Mouse (Mus musculus) embryonic facial prominence, embryonic 11.5 days (tissue): Measurements from ENCODE around the gene Olfr437. TPM values are rescaled to one million over a fixed set of nuclear protein-coding genes. Genes with fewer than 3 reads are reported as not detected.
"Not testable (repeated sequence)": the region's sequence is repeated elsewhere in the genome, so short reads cannot be mapped to it uniquely, and the experiment has no call there.

Source experiments
- ATAC-seq: fragments of 200-750 bp; cut with Nextera tagmentation; replicated peaks from 2 replicates; pipeline ENCODE4 v1.8.0; 2017; ENCODE audit warnings: low read depth; ENCODE audit not compliant: insufficient number of reproducible peaks, low FRiP score, low TSS enrichment
- DNase-seq: peaks from one replicate; pipeline ENCODE4 v3.0.0-alpha.2; 2015; ENCODE audit warnings: low spot score
- H3K27ac ChIP-seq: fragments of 300-500 bp; sonication (generic); replicated peaks from 2 replicates; pipeline ENCODE4 v1.5.1; 2014; ENCODE audit warnings: mild to moderate bottlenecking, low read depth, low read length, control low read depth
- H3K27me3 ChIP-seq: fragments of 300-500 bp; sonication (generic); 2 replicates; pipeline ENCODE4 v1.6.1; 2014; ENCODE audit warnings: mild to moderate bottlenecking, low read length, moderate library complexity, mixed read lengths; ENCODE audit not compliant: control insufficient read depth, insufficient read depth
- H3K36me3 ChIP-seq: fragments of 300-500 bp; sonication (generic); replicated peaks from 2 replicates; pipeline ENCODE4 v1.6.1; 2014; ENCODE audit warnings: low read depth, mild to moderate bottlenecking, low read length, moderate library complexity, mixed read lengths; ENCODE audit not compliant: control insufficient read depth, insufficient read depth
- H3K4me1 ChIP-seq: fragments of 300-500 bp; sonication (generic); 2 replicates; pipeline ENCODE4 v1.6.1; 2014; ENCODE audit warnings: low read length, mixed read lengths; ENCODE audit not compliant: control insufficient read depth, insufficient read depth
- H3K4me2 ChIP-seq: fragments of 300-500 bp; sonication (generic); 2 replicates; pipeline ENCODE4 v1.6.1; 2014; ENCODE audit warnings: low read depth, mild to moderate bottlenecking, control low read depth, low read length, moderate library complexity
- H3K4me3 ChIP-seq: fragments of 300-500 bp; sonication (generic); 2 replicates; pipeline ENCODE4 v1.5.1; 2014; ENCODE audit warnings: low read depth, low read length, control low read depth
- H3K9ac ChIP-seq: fragments of 300-500 bp; sonication (generic); replicated peaks from 2 replicates; pipeline ENCODE4 v1.6.1; 2014; ENCODE audit warnings: mild to moderate bottlenecking, control low read depth, low read length
- H3K9me3 ChIP-seq: fragments of 300-500 bp; sonication (generic); replicated peaks from 2 replicates; pipeline ENCODE4 v1.6.1; 2016; ENCODE audit warnings: mild to moderate bottlenecking, low read length, inconsistent platforms, mixed read lengths; ENCODE audit not compliant: control insufficient read depth
- WGBS: fragments of 180-500 bp; shearing (Covaris S2); extraction: QIAGEN DNeasy Blood & Tissue Kit; methylation state at CpG from one replicate; pipeline ENCODE4 v1.1.7; 2014; 5-methylcytosine and 5-hydroxymethylcytosine counted together
- polyA plus RNA-seq: library from polyadenylated mRNA; unstranded; fragments of >200 nt; fragmentation: Nextera tagmentation; extraction: Ambion mirVana; gene quantifications from 2 replicates; pipeline ENCODE4 v1.2.1, GENCODE M21; 2014

The Olfr437 gene
- not detected in 2 replicates for polyA plus RNA-seq

GRCm38 (mm10) chr6:43162982-43163381 is at the start of gene Olfr437:
Gene Olfr437, plus strand, starts transcription at chr6:43163282.
- Histone ChIP-seq H3K36me3 (no peaks in the 10 kb centered on the region), H3K9ac (no peak within 1 kb of the TSS), H3K27me3 (no peaks in the 10 kb centered on the region), H3K4me2 (no peak within 1 kb of the TSS), H3K4me3 (no peak within 1 kb of the TSS), H3K27ac (no peak within 1 kb of the TSS), H3K9me3 (no peaks in the 10 kb centered on the region), H3K4me1 (no peaks in the 10 kb centered on the region)
- no peak for DNase-seq
- no peak for ATAC-seq
- WGBS: 77% methylated on average over 3 of the region's 3 CpGs

GRCm38 (mm10) chr6:43146267-43146666 is 16.8 kb upstream of the Olfr437 start, which contains the start of gene Olfr237-ps1:
Gene Olfr237-ps1, plus strand, starts transcription at chr6:43146567.
- H3K4me1 ChIP-seq, H3K4me3 ChIP-seq, H3K27ac ChIP-seq, H3K36me3 ChIP-seq, H3K9ac ChIP-seq, ATAC-seq, DNase-seq, H3K9me3 ChIP-seq, H3K27me3 ChIP-seq, H3K4me2 ChIP-seq: not testable (repeated sequence)
- 89% methylated on average over 2 of the region's 2 CpGs for WGBS

GRCm38 (mm10) chr6:43159502-43159901 is 3.6 kb upstream of the Olfr437 start:
- ATAC-seq: no peak
- WGBS: 74% methylated on average over 1 of the region's 1 CpGs
- no peaks in the 10 kb centered on the region for H3K4me1 ChIP-seq

GRCm38 (mm10) chr6:43167246-43167645 is 4.2 kb downstream of the Olfr437 start:
- 97% methylated on average over 4 of the region's 4 CpGs for WGBS
- ATAC-seq (no peak), DNase-seq (no peak)
- Histone ChIP-seq H3K9me3 (no peaks in the 10 kb centered on the region), H3K27me3 (no peaks in the 10 kb centered on the region), H3K4me1 (no peaks in the 10 kb centered on the region), H3K36me3 (no peaks in the 10 kb centered on the region), H3K27ac (no peak overlapping the region), H3K9ac (no peak overlapping the region), H3K4me2 (no peak overlapping the region), H3K4me3 (no peak overlapping the region)

More at GRCm38 (mm10) chr6:43159502-43159901, 3.6 kb upstream of the Olfr437 start:
- H3K27ac ChIP-seq: no peak overlapping the region
- H3K4me2 ChIP-seq: no peak overlapping the region
- no peaks in the 10 kb centered on the region for H3K27me3 ChIP-seq
- no peaks in the 10 kb centered on the region for H3K36me3 ChIP-seq
- H3K4me3 ChIP-seq: no peak overlapping the region
- DNase-seq: no peak
- H3K9ac ChIP-seq: no peak overlapping the region
- H3K9me3 ChIP-seq: no peaks in the 10 kb centered on the region

- H3K27ac ChIP-seq: no peak within 1 kb of the TSS
- H3K9ac ChIP-seq: no peak within 1 kb of the TSS
- H3K27me3 ChIP-seq: no peaks in the 10 kb centered on the region
- DNase-seq (no peak), ATAC-seq (no peak)
- no peaks in the 10 kb centered on the region for H3K4me1 ChIP-seq
- 85% methylated on average over 4 of the region's 4 CpGs for WGBS
- no peak within 1 kb of the TSS for H3K4me3 ChIP-seq
- no peaks in the 10 kb centered on the region for H3K36me3 ChIP-seq
- no peaks in the 10 kb centered on the region for H3K9me3 ChIP-seq
- H3K4me2 ChIP-seq: no peak within 1 kb of the TSS
Observed at GRCm38 (mm10) chr6:43171840-43172239, 8.8 kb downstream of the Olfr437 start, which contains the start of gene Olfr13. Gene Olfr13, plus strand, starts transcription at chr6:43172140.

GRCm38 (mm10) chr6:43178129-43178528 is 15.0 kb downstream of the Olfr437 start:
- DNase-seq (no peak), ATAC-seq (no peak)
- no peak overlapping the region for H3K4me3 ChIP-seq
- H3K27me3 ChIP-seq: no peaks in the 10 kb centered on the region
- H3K36me3 ChIP-seq: no peaks in the 10 kb centered on the region
- 83% methylated on average over 1 of the region's 1 CpGs for WGBS
- H3K4me1 ChIP-seq: no peaks in the 10 kb centered on the region
- no peaks in the 10 kb centered on the region for H3K9me3 ChIP-seq
- no peak overlapping the region for H3K4me2 ChIP-seq
- no peak overlapping the region for H3K27ac ChIP-seq
- no peak overlapping the region for H3K9ac ChIP-seq

GRCm38 (mm10) chr6:43178584-43179501 is 15.8 kb downstream of the Olfr437 start:
- no peaks in the 10 kb centered on the region for H3K4me1 ChIP-seq
- no peak for ATAC-seq
- DNase-seq: no peak
- no peak overlapping the region for H3K4me2 ChIP-seq
- no peaks in the 10 kb centered on the region for H3K36me3 ChIP-seq
- no peak overlapping the region for H3K4me3 ChIP-seq
- no peak overlapping the region for H3K27ac ChIP-seq
- no peaks in the 10 kb centered on the region for H3K27me3 ChIP-seq
- no peaks in the 10 kb centered on the region for H3K9me3 ChIP-seq
- 73% methylated on average over 6 of the region's 6 CpGs for WGBS
- H3K9ac ChIP-seq: no peak overlapping the region

GRCm38 (mm10) chr6:43190986-43191385 is 27.9 kb downstream of the Olfr437 start:
- DNase-seq (no peak), ATAC-seq (no peak)
- Histone ChIP-seq H3K9ac (no peak overlapping the region), H3K4me2 (no peak overlapping the region), H3K4me1 (no peaks in the 10 kb centered on the region), H3K36me3 (no peaks in the 10 kb centered on the region), H3K27me3 (no peaks in the 10 kb centered on the region), H3K27ac (no peak overlapping the region), H3K4me3 (no peak overlapping the region), H3K9me3 (no peaks in the 10 kb centered on the region)
- 83% methylated on average over 3 of the region's 3 CpGs for WGBS
